Mouse (Mus musculus) naive thymus-derived CD4-positive, alpha-beta T cell, adult 2 months (primary cell): ENCODE measurements around the gene Fam196b.

Source experiments
- DNase-seq: peaks from one replicate; pipeline ENCODE4 v3.0.0-alpha.2; 2011; ENCODE audit warnings: low read depth

Fam196b gene

GRCm38 (mm10) chr11:34332344-34333031 is 17.9 kb downstream of the Fam196b start:
- no peak for DNase-seq

DNA sequence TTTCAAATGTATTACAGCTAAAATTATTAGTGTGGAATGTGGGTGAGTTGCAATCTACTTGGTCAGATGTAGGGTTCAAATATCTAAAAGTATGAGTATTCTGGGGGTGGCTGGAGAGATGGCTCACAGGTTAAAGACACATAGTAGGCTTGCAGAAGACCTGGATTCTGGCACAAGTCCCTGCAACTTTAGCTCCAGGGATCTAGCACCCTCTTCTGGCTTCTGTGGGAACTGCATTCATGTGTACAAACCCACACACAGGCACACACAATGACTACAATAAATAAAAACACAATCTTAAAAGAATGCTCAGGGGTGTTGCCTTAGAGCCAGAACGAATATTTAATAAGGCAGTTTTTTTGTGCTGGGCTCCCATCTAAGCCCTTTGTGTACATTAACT is 23.3 kb downstream of the Fam196b start:
- DNase-seq = peak; percentile 29

GRCm38 (mm10) chr11:34339693-34340092 is 25.1 kb downstream of the Fam196b start:
- DNase-seq = no peak

GRCm38 (mm10) chr11:34343742-34344307 is 29.2 kb downstream of the Fam196b start:
- DNase-seq = no peak

- DNase-seq = no peak
Measured at GRCm38 (mm10) chr11:34344310-34344709, 29.7 kb downstream of the Fam196b start.

DNA sequence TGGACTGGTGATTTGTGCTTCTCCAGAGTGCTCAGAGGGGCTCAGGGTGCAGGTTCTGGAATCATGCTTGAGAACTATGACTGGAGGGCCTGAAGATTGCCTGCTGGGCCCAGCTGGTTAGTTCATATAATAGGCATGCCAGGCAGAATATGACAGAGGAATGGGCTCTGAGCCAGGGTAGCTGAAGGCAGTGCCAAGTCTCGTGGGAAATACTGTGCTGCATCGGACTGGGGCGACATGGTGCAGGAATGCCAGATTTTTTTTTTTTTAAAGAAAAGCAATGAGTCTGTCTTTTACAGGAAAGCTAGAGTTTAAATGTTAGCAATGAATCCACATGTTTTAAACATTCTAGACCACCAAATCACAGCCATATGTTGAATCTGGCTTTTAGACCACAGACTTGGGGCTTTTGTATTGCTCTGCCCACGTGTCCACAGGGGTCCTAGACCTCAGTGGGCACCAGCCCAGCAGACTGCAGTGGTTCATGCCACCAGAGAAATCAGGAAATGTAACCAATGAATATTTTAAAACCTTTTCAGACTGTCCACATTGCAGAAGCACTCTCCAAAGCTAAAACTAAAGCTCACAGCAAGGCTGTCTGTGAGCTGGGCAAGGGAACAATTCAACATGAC is 33.8 kb downstream of the Fam196b start:
- DNase-seq = no peak

GRCm38 (mm10) chr11:34349453-34350056 is 34.9 kb downstream of the Fam196b start:
- no peak for DNase-seq

DNA sequence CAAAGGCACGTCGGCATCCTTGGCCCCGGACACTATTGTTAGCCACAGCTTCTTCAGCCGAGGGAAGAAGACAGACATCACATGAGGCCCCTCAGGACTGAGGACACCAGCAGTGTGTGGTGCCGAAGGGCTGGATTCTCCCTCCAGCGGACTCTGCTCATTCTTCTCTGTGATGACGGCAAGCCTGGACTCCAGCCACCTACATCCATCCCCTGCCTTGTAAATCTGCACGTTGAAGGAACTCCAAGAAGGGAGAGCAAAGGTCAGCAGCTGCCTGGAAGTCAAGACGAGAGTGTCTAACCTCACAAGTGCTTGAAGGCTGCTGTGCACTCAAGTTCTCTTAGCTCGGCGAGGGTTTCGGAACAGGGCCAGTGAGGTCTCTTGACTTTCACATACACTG is 40.8 kb downstream of the Fam196b start:
- DNase-seq = no peak

GRCm38 (mm10) chr11:34356109-34356508 is 41.5 kb downstream of the Fam196b start:
- peak; percentile 9 for DNase-seq

DNA sequence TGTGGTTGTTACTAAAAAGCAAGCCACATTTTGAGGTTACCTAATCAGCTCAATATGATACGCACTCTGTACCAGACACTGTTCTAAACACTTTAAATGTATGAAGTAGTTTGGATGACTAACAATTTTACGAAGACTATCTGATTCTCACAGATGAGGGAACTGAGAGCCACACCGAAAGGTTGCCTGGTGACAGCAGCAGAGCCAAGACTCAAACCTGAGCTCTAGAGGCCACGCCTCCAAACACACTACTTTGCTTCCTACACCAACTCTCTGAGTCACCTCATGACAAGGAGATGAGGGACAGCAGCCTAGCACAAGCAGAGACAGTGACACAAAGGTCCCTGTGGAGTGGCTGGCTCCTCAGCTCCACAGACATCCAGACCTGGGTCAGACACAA is 57.6 kb downstream of the Fam196b start:
- DNase-seq = no peak

GRCm38 (mm10) chr11:34375557-34375956 is 60.9 kb downstream of the Fam196b start:
- no peak for DNase-seq

DNA sequence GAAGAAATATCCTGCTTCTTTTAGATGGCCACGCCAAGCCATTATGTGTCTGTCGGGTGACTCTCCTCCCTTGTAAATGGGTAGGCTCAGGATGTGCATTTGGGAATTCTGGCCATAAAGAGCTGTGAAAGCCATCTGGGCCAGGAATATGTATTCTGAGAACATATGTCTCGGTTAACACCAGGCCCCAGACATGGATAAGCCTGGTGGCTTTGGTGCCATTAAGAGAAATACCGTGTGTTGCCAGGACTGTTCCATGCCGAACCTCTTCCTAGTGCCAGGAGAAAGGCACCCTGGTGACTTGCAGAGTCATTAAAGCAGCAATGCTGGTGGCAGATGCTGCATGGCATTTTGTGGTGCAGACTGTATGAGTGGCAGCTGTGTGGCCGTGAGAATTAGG is 63.0 kb downstream of the Fam196b start:
- no peak for DNase-seq

- no peak for DNase-seq
Measured at GRCm38 (mm10) chr11:34383501-34383900, 68.9 kb downstream of the Fam196b start.

- DNase-seq = no peak
Measured at GRCm38 (mm10) chr11:34384178-34384577, 69.6 kb downstream of the Fam196b start.

GRCm38 (mm10) chr11:34385001-34385688 is 70.5 kb downstream of the Fam196b start:
- no peak for DNase-seq

GRCm38 (mm10) chr11:34389261-34390116 is 74.9 kb downstream of the Fam196b start:
- DNase-seq = no peak

- DNase-seq = no peak
Measured at GRCm38 (mm10) chr11:34392105-34392504, 77.5 kb downstream of the Fam196b start.

DNA sequence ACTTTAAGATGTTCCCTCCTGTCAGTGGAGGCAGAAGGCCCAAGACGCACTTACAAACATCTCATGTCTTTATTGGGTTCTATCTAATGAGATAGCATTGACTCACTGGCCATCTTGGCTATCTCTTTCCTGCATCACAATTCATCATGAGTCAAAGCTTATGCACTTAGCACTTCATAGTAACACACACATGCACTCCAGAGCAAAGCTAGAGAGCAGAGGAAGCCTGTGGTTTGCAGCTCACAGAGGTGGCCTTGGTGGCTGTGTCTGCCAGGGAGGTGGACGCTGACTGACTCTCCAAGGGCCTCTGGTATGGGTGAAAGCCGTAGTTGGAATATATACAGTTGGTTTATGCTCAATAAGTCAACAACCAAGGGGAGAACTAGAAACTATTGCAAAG is 81.2 kb downstream of the Fam196b start:
- DNase-seq = no peak

DNA sequence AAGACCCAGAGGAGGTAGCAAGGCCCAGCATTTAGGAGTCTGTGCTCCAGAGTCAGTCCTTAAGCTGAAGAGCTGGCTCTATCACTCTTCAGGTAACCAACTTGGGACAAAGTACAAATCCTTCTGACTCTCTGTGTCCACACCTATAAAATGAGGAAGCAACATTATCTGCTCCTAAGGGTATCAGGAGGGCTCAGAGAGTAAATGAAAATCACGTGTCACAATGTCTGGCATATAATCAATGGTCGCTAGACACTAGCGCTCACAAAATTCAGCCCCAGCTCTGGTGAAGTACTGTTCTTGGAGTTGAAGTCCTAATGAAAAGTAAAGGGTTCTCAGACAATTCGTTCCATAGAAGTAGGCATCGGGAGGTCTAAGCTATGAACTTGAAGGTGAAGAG is 83.0 kb downstream of the Fam196b start:
- DNase-seq = no peak

DNA sequence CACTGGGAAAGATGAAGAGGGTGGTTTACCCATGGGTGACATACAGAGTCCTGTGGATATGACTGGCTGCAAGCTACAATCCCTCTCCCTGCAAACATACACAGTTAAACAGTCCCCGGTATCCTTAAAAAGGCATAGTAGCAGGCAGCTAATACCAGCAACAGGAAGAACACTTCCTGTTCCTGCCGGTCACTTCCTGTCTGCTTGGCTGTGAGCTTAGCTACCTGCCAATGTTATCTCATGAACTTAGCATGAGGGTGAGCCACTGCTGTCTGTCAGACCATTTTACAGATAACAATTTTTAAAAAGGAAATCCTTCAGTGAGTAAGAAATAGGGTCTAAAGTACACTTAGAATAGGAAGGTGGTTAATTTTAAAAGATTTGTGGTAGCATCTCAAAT is 83.9 kb downstream of the Fam196b start:
- peak; percentile 41 for DNase-seq

DNA sequence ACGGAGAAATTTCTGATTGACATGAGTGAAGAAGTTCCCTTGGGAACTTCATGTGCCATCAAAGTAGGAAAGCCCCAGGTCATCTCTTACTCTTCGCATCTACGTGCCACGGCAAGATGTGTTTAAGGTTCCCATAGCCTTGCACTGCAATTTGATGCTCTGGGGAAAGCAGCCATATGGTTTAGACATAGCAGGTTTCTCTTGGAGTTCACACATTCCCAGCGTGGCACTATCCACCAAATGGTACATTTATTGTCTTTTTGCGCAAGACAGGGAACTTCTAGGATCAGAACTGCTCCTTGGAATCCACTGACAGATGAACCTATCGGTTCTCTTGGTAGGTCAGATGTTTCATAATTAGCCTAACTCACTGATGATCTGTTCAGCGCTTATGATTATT is 86.7 kb downstream of the Fam196b start:
- no peak for DNase-seq

DNA sequence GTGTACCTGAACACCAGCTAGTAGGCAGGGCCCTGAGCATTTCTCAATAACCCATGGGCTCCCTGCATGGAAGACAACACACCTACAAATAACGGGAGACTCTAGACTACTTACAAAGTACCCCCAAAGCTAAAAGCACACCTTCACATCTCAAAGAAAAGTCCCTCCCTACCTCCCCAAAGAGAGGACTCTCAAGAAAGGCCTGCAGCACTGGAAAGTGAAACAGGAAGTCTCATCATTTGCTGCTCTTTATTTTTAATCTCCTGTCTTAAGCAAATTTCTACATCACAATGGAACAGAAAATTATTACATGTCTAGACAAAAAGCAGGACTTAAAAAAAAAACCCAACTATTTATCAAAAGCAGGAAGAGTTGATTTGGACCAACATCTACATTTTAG is 90.7 kb downstream of the Fam196b start:
- DNase-seq = no peak
